Mouse (Mus musculus) spleen, adult 2 months (tissue): Measurements from ENCODE around the gene Cnih1.

Experiments
- CTCF ChIP-seq: fragments of 200-500 bp; IDR thresholded peaks from 2 replicates; pipeline ENCODE4 v1.5.1; 2011; ENCODE audit warnings: mild to moderate bottlenecking, inconsistent platforms; ENCODE audit not compliant: insufficient read depth, insufficient read length, insufficient replicate concordance; ENCODE audit errors: extremely low read depth
- POLR2A ChIP-seq: fragments of 200-500 bp; IDR thresholded peaks from 2 replicates; pipeline ENCODE4 v1.6.1; 2011; ENCODE audit warnings: low read depth, low read length, inconsistent platforms

- TF ChIP-seq CTCF (no peak), POLR2A (no peak)
These were observed 32.4 kb downstream of the Cnih1 start for GRCm38 (mm10) chr14:46755851-46756250.
